Mouse (Mus musculus) heart, postnatal 0 days (tissue): ENCODE data around the gene Map3k3. TPM values are rescaled to one million over a fixed set of nuclear protein-coding genes. Genes with fewer than 3 reads are reported as not detected.

Experiments used
- ATAC-seq: fragments of 200-750 bp; cut with Nextera tagmentation; 2 replicates; pipeline ENCODE4 v1.8.0; 2017; ENCODE audit warnings: low read depth, moderate number of reproducible peaks, moderate library complexity; ENCODE audit not compliant: insufficient read depth
- DNase-seq: peaks from one replicate; pipeline ENCODE4 v3.0.0-alpha.2; 2016; ENCODE audit warnings: low spot score
- H3K27ac ChIP-seq: fragments of 300-500 bp; sonication (generic); 2 replicates; pipeline ENCODE4 v1.5.1; 2014; ENCODE audit warnings: low read depth, mild to moderate bottlenecking
- H3K27me3 ChIP-seq: fragments of 300-500 bp; sonication (generic); 2 replicates; pipeline ENCODE4 v1.6.1; 2014; ENCODE audit warnings: low read length, mixed read lengths; ENCODE audit not compliant: control insufficient read depth, insufficient read depth
- H3K36me3 ChIP-seq: fragments of 300-500 bp; sonication (generic); replicated peaks from 2 replicates; pipeline ENCODE4 v1.6.1; 2014; ENCODE audit warnings: low read length, mixed read lengths; ENCODE audit not compliant: control insufficient read depth, insufficient read depth
- H3K4me1 ChIP-seq: fragments of 300-500 bp; sonication (generic); 2 replicates; pipeline ENCODE4 v1.6.1; 2014; ENCODE audit warnings: antibody characterized with exemption; ENCODE audit not compliant: control insufficient read depth, insufficient read depth
- H3K4me2 ChIP-seq: fragments of 300-500 bp; sonication (generic); 2 replicates; pipeline ENCODE4 v1.6.1; 2014; ENCODE audit warnings: low read depth, mild to moderate bottlenecking, low read length, moderate library complexity
- H3K4me3 ChIP-seq: fragments of 300-500 bp; sonication (generic); 2 replicates; pipeline ENCODE4 v1.5.1; 2014; ENCODE audit warnings: low read depth, low read length
- H3K9ac ChIP-seq: fragments of 300-500 bp; sonication (generic); replicated peaks from 2 replicates; pipeline ENCODE4 v1.6.1; 2014; ENCODE audit warnings: low read depth, low read length, mixed read lengths
- H3K9me3 ChIP-seq: fragments of 300-500 bp; sonication (generic); replicated peaks from 2 replicates; pipeline ENCODE4 v1.6.1; 2016; ENCODE audit warnings: low read length; ENCODE audit not compliant: control insufficient read depth
- CTCF ChIP-seq: IDR thresholded peaks from 2 replicates; pipeline ENCODE4 v1.5.1; 2016; ENCODE audit warnings: antibody characterized with exemption, control low read depth, low read depth
- EP300 ChIP-seq: IDR thresholded peaks from 2 replicates; pipeline ENCODE4 v1.6.1; 2016; ENCODE audit warnings: antibody characterized with exemption, low read depth
- WGBS: fragments of 180-500 bp; shearing (Covaris S2); extraction: QIAGEN DNeasy Blood & Tissue Kit; methylation state at CpG from one replicate; pipeline ENCODE4 v1.1.7; 2014; 5-methylcytosine and 5-hydroxymethylcytosine counted together
- polyA plus RNA-seq: library from polyadenylated mRNA; unstranded; fragments of >200 nt; fragmentation: Nextera tagmentation; extraction: Ambion mirVana; gene quantifications from 2 replicates; pipeline ENCODE4 v1.2.1, GENCODE M21; 2015
- total RNA-seq: library from RNA; depleted of rRNA; stranded (reverse); fragments of >200 nt; gene quantifications from 2 replicates; pipeline ENCODE4 v1.2.3, GENCODE M21; 2014; ENCODE audit warnings: low replicate concordance

The Map3k3 gene
- total and polyA plus RNA-seq, 2 experiments from 2014 or later = 13.8 to 44.0 TPM

- Histone ChIP-seq H3K27ac (peak overlapping the region; percentile 94), H3K4me2 (peak overlapping the region; percentile 60), H3K36me3 (peaks cover 31% of the 10 kb centered on the region), H3K4me3 (peak overlapping the region; percentile 31), H3K4me1 (peaks cover 12% of the 10 kb centered on the region; the same call in 1 of the 2 replicates), H3K9ac (peak overlapping the region; percentile 53), H3K9me3 (no peaks in the 10 kb centered on the region), H3K27me3 (no peaks in the 10 kb centered on the region)
- TF ChIP-seq CTCF (peak; percentile 31), EP300 (no peak)
- WGBS = 14% methylated on average over 8 of the region's 8 CpGs
- peak; percentile 84 for DNase-seq
- ATAC-seq = peak; percentile 93
Measured at GRCm38 (mm10) chr11:106134580-106135528, 50.4 kb downstream of the Map3k3 start.

GRCm38 (mm10) chr11:106151219-106151618 is 66.8 kb downstream of the Map3k3 start:
- Histone ChIP-seq H3K27me3 (no peaks in the 10 kb centered on the region), H3K4me1 (no peaks in the 10 kb centered on the region), H3K9me3 (no peaks in the 10 kb centered on the region), H3K27ac (no peak overlapping the region), H3K4me3 (no peak overlapping the region), H3K4me2 (no peak overlapping the region), H3K36me3 (peaks cover 90% of the 10 kb centered on the region), H3K9ac (no peak overlapping the region)
- DNase-seq (no peak), ATAC-seq (no peak)
- WGBS = 79% methylated on average over 3 of the region's 3 CpGs
- TF ChIP-seq EP300 (no peak), CTCF (no peak)

GRCm38 (mm10) chr11:106152132-106152531 is 67.7 kb downstream of the Map3k3 start:
- no peaks in the 10 kb centered on the region for H3K9me3 ChIP-seq
- H3K4me1 ChIP-seq = no peaks in the 10 kb centered on the region
- ATAC-seq (no peak), DNase-seq (no peak)
- no peak overlapping the region for H3K9ac ChIP-seq
- TF ChIP-seq EP300 (no peak), CTCF (no peak)
- peaks cover 94% of the 10 kb centered on the region for H3K36me3 ChIP-seq
- H3K27me3 ChIP-seq = no peaks in the 10 kb centered on the region
- H3K27ac ChIP-seq = no peak overlapping the region
- no peak overlapping the region for H3K4me2 ChIP-seq
- H3K4me3 ChIP-seq = no peak overlapping the region
- 78% methylated on average over 8 of the region's 8 CpGs for WGBS

GRCm38 (mm10) chr11:106154091-106154490 is 69.7 kb downstream of the Map3k3 start:
- H3K4me3 ChIP-seq = no peak overlapping the region
- peaks cover 75% of the 10 kb centered on the region for H3K36me3 ChIP-seq
- H3K27me3 ChIP-seq = no peaks in the 10 kb centered on the region
- H3K4me2 ChIP-seq = no peak overlapping the region
- ATAC-seq (no peak), DNase-seq (no peak)
- H3K9ac ChIP-seq = no peak overlapping the region
- H3K4me1 ChIP-seq = no peaks in the 10 kb centered on the region
- H3K9me3 ChIP-seq = no peaks in the 10 kb centered on the region
- TF ChIP-seq EP300 (no peak), CTCF (no peak)
- no peak overlapping the region for H3K27ac ChIP-seq
- WGBS = 80% methylated on average over 5 of the region's 5 CpGs

- Histone ChIP-seq H3K4me3 (no peak overlapping the region), H3K36me3 (peaks cover 68% of the 10 kb centered on the region), H3K27me3 (no peaks in the 10 kb centered on the region), H3K9ac (no peak overlapping the region), H3K27ac (no peak overlapping the region), H3K4me1 (no peaks in the 10 kb centered on the region), H3K9me3 (no peaks in the 10 kb centered on the region), H3K4me2 (no peak overlapping the region)
- DNase-seq (no peak), ATAC-seq (no peak)
- 61% methylated on average over 2 of the region's 2 CpGs for WGBS
- no peak for TF ChIP-seq EP300
- TF ChIP-seq CTCF = no peak
Measured at GRCm38 (mm10) chr11:106154770-106155169, 70.4 kb downstream of the Map3k3 start.
